Mouse (Mus musculus) retina, postnatal 1 day (tissue): ENCODE measurements around the gene Faf2.
A peak's percentile ranks its signal among the peaks of the same experiment; 100 is the strongest.

Experiments used
- DNase-seq: peaks from one replicate; pipeline ENCODE4 v3.0.0-alpha.2; 2012

Faf2 gene

GRCm38 (mm10) chr13:54621155-54621932 lies at the start of gene Faf2:
Gene Faf2, plus strand, starts transcription at chr13:54621784.
- peak; percentile 98 for DNase-seq

DNA sequence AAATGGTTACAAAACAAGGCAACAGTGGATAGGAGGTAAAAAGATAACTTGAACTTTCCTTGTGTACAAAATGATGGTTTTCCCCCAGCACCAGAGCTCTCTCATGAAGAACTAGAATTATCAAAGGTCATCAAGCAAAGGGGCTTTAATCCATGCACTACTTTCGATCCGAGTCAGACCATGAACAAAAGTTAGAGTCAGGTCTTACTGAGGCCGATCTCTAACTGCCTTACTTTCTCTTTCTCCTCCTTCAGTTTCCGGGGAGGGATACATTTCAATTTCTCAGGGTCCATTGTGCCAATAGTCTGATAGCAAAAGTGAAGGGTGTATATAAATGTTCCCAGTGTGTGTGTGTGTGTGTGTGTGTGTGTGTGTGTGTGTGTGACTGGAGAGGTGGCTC lies 49.0 kb upstream of the Faf2 start:
- no peak for DNase-seq

- peak; percentile 89 for DNase-seq
These were observed 46.6 kb upstream of the Faf2 start, which contains the start of gene Arl10 for GRCm38 (mm10) chr13:54574854-54575481. Gene Arl10, plus strand, starts transcription at chr13:54575015.

DNA sequence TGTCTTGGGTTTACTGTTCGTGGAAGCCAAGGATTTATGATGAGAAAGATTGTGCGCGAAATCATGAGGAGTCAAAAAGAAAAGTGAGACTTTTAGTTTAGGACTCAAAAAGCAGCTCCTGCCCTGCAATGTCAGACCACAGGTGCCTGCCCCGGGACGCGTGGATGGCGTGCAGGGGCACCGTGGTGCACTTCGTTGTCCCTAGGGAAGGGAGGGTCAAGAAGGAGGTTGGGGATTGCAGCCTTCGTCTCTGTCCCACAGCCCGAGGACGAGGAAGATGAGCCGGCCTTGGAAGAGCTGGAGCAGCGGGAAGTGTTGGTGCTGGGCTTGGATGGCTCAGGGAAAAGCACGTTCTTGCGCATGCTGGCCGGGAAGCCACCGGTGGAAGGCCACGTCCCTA lies 46.1 kb upstream of the Faf2 start:
- no peak for DNase-seq

DNA sequence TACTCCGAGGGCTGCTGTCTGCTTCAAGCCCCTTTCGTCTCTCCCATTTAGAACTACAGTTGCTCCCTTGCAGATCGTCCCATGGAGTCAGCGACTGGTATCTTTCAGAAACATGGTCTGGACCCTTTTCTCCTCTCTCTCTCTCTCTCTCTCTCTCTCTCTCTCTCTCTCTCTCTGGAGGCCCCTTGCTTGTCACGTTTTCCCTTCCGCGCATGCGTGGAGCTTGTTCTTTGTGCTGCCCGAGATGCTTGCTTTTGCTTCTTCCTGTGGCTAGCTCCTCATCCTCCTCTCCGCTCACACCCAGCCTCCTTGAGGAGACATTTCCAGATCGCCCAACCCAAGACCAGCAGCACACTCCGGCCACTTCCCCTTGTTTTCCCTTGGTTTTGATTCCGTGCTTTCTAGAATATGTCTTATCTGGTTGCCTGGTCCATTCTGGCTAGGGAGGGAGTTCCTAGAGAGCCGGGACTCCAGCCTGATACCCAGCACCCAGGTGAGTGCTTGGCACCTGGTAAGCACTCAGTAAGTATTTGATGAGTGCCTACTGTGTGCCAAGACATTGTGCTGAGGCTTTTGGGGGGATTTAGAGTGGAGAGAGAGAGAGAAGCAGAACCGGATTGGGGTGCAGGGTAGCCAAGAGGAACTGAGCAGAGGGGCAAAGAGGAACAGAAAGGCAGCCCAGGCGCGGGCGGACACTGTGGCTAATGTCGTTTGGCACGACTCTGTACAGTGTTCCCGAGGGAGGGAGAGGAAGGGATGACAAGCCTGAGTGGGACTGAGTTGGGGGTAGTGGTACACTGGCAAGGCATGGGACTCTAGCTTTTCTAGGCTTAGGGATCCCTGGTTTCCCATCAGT lies 43.7 kb upstream of the Faf2 start:
- DNase-seq: no peak

GRCm38 (mm10) chr13:54581385-54581784 lies 40.2 kb upstream of the Faf2 start:
- DNase-seq: no peak

GRCm38 (mm10) chr13:54582126-54582525 lies 39.5 kb upstream of the Faf2 start:
- no peak for DNase-seq

GRCm38 (mm10) chr13:54582860-54583259 lies 38.7 kb upstream of the Faf2 start:
- DNase-seq: no peak

- DNase-seq: no peak
These were observed 35.8 kb upstream of the Faf2 start for GRCm38 (mm10) chr13:54585831-54586230.

GRCm38 (mm10) chr13:54589414-54589995 lies 32.1 kb upstream of the Faf2 start:
- DNase-seq: no peak

- peak; percentile 99 for DNase-seq
These were observed 31.3 kb upstream of the Faf2 start, which contains the start of the genes Nop16 and Higd2a for GRCm38 (mm10) chr13:54589996-54590951. Gene Nop16, minus strand, starts transcription at chr13:54590090. Gene Higd2a, plus strand, starts transcription at chr13:54590207.

DNA sequence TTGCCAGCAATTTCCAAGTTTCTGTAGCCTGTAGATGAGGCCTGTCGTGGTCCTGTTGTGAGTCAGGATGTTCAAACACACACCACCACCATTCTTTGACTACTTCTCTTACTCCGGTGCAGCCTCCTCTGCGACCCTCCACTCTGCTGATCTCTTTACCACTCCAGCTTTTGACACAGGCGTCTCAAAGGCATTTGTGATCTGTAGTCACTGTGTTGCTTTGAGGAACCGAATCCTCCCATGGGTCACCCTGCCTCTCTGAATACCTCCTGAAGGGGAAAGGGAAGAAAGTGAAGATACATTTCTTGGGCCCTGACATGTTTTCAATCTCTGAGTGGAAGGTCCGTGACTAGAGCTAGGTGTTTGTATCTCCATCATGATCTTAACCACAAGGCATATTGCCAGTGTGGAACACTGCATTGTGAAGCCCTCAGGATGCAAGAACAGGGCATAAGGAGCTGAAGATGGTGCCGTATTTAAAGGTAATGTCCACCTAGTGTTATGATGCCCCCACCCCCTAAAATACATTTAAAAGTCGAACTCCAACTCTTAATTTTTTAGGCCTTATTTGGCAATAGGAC lies 29.7 kb upstream of the Faf2 start:
- no peak for DNase-seq

GRCm38 (mm10) chr13:54593617-54594016 lies 28.0 kb upstream of the Faf2 start:
- no peak for DNase-seq

DNA sequence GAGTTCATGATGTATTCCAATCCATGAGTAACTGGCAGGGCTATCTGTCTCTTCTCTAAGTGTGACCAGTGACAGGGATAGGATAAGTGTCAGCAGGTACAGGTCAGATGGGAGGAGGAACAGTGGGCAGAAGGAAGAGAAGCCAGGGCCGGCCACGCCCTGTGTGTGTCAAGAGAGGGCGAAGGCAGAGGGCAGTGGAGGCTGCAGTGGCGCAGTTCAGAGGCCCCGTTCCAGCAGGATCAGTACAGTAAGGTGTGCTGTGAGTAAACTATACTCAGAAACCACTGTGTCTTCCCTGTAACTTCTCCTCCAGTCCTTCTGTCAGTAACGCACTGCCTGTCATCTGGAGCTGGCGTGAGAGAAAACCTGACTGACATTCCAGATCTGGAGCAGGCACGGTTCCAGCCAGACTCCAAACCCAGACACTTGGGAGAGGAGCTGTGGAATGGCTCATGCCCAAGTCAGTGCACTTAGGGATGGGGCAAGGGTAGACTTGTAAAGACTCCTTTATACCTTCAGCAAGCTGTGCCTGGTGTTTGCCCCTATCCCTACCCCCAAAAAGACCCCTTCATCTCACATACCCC lies 25.4 kb upstream of the Faf2 start:
- DNase-seq: no peak

DNA sequence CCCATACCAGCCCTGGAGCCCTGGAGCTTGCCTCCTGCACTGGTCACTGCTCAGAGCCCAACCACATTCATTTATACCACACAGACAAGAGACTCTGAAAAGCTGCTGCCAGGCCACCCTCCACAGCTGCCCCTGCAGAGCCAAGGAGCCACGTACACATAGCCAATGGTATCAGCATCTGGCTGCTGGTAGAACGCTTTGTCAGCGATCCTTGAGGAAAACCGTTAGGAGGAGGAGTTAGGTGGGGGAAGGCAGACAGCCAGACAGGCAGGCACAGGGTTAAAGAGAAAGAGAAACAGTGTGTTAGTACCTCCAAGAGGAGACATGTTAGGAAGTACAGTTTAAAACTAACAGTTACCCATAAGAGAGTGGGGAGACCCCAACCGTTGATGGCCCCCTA lies 24.7 kb upstream of the Faf2 start:
- DNase-seq: no peak

- DNase-seq: no peak
These were observed 22.9 kb upstream of the Faf2 start for GRCm38 (mm10) chr13:54598622-54599143.

GRCm38 (mm10) chr13:54602639-54603111 lies 18.9 kb upstream of the Faf2 start:
- no peak for DNase-seq

DNA sequence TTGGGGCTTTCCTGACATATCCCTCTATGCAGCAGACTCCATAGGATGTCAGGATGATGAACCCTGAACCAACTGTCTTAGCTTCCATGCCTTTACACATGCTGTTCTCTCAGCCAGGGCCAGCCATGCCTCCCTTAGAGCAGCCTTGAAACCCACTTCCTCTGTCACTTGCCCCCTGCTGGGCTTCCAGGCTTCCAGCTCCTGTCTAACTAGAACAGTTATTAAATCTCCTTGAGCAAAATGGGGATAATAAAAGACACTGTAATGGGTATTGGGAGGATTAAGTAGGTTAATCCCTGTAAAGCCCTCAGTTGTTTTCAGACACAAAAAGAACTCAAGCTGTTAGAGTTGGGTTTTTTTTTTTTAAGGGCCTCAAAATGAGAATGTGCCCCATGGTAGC lies 18.1 kb upstream of the Faf2 start:
- peak; percentile 85 for DNase-seq

DNA sequence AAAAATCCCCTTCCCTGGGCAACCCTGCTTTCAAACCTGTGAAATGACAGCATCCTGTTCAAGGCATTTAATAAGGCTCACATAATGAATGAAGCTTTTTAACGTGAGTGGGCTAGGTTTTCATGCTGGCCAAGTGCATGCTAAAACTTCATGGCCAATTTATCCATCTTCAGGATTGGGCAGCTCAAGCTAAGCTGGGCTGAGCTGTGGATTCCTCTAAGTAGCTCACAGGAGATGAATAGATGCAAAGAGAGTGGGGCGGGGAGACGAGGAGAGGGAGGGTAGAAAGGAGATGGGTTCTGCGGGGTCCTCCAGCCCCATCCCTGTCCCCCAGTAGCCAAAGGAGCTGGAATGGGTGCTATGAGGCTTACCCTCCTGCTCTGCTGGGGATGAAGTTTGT lies 17.4 kb upstream of the Faf2 start:
- DNase-seq: peak; percentile 76

DNA sequence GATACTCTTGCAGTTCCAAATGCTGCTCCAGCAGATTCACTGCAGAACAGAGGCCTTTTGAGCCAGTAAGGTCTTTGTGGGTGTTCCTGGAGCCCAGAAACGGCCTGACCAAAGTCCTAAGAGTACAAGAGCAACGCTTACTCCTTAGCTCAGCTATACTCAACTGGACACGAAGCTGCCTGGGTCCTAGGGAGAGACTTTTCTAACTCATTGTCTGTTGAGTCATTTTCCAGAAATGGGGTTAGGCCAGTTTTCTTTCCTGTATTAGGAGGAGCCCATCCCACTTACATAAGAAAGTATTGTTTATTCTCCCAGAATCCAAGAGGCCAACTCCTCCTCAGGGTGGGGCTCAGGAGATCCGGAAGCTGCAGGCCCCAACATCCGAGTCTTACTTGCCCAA lies 16.2 kb upstream of the Faf2 start:
- no peak for DNase-seq

DNA sequence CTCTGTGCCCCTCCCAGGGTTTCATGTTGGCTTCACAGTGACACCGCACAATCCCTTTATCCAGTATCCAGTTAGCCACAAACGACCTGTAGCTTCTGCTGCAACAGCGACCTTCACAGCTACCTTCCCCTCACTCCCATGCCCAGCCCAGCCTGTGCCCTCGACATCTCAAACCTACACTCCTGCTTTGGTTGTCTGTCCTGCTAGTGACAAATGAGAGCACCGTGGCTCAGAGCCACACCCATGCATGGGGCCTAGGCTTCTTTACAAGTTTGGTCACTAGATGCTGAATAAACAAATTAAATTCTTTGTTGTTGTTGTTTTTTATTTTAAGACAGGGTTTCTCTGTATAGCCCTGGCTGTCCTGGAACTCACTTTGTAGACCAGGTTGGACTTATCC lies 14.4 kb upstream of the Faf2 start:
- DNase-seq: no peak
